ENCODE assay signal across 19 mouse cellular contexts in the genomic region with DNA sequence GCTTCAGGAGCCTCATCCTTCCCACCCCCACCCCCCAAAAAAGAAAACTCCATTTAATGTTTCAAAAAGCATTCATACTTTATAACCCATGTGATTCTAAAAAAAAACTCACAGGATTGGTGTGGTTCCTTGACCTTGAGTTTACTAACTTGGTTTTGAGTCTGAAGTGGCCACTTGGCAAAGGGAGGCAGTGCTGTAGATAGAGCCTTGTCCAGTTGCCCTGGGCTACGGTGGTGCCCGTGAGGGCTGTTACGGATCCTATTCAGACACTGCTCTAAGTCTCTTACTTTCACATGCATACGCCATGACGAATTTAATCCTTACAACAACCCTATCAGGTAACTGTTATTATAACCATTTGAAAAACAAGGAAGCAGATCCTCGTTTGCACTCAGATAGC.
"Had no signal": no experiment of that assay in that cellular context is flagged by ENCODE, and none has a peak within 500 bp of the region (broad histone marks: within the 10 kb centered on the region; RNA-seq: fewer than 3 reads in every experiment).

No protein-coding gene starts in this region.

- H3K27ac ChIP-seq: liver, embryonic 12.5 days; liver, embryonic 14.5 days; lung, embryonic 15.5 days; midbrain, embryonic 10.5 days; midbrain, embryonic 12.5 days; neural tube, embryonic 13.5 days; neural tube, embryonic 15.5 days had no signal

- H3K4me3 ChIP-seq: liver, embryonic 12.5 days; lung, embryonic 15.5 days; midbrain, embryonic 10.5 days; midbrain, embryonic 12.5 days; myocyte; neural tube, embryonic 13.5 days; neural tube, embryonic 15.5 days had no signal

- DNase-seq: lung, adult 2 months; lung, postnatal 14 days; midbrain, embryonic 14.5 days; retina, postnatal 1 day; right cerebral cortex, adult 18-20 months; right cerebral cortex, postnatal 25 days; right cerebral cortex, postnatal 4 days; spleen, adult 18-20 months; thymus, adult 18-20 months; thymus, postnatal 14 days; thymus, postnatal 36 days had no signal
